Mouse (Mus musculus): ENCODE data around the gene Adgrv1.

Gene Adgrv1

DNA sequence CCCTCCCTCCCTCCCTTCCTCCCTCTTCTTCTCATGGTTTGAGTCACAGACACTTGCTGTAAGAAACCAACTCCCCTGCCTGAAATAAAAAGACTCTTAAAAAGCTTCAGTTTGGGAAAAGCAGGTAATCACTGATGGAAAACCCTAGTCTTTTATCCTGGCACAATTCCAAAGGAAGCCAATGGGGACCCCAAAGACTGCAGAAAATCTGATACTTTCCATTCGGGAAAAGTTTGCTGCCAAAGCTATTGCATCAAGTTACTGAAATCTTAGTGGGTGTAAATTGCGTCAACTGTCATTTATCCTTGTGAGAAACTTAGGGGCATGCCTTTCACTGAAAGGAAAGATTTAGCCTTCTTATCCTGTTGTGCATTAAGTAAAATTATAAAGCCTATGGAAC, 398.9 kb downstream of the Adgrv1 start:
- DNase-seq: no peak

DNA sequence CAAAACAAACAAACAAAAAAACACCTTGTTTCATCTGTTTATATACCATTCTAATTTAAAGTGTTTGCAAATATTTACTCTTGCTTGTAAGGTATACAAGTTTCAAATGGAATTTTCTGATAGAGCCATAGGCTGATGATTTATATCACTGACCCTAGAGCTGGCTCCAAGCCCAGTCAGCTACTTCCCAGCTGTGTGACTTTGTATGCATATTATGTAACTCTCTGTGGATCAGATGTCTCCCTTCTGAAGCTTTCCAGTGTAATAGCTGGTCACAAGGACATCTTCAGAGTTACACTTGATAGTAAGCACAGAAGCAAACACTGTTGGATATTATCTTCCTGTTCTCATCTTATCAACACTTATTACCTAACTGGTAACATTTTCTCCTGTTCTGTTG, 400.1 kb downstream of the Adgrv1 start:
- DNase-seq: no peak

DNA sequence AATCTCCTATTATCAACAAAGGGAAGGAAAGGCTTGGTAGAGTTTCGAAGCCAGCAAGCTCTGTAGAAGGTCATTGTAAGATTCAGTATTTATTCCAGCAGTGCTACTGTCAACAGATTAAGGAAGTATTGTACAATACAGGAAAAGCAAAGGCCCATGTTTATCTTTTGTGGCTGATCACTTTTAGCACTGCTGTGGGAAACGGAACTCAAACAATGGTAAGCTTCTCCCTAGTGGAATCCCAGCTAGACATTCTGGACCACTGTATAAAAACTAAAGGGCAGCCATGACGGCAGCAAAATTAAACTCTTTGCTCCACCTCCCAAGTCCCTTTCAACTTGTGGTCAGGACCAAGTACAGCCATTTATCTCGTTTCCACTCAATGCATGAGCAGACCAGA, 402.8 kb downstream of the Adgrv1 start:
- no peak for DNase-seq

DNA sequence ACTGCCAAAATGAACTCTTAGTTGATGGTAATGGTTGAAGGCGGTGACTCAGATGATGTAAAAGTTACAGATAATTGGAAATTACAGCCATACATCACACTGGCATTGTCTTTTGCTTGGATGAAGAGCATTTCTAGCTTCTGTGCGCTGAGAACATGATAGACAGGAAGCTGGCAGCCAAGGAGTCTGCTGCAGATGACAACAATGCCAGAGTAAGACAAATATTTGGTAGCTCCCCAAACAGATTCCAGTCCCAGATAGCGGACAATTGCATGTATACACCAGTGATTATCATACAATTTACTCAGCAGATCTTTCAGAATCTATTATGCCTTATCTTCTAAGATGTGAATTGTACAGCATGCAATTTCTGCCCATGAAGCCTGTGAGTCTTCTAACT, 409.2 kb downstream of the Adgrv1 start:
- DNase-seq: no peak

DNA sequence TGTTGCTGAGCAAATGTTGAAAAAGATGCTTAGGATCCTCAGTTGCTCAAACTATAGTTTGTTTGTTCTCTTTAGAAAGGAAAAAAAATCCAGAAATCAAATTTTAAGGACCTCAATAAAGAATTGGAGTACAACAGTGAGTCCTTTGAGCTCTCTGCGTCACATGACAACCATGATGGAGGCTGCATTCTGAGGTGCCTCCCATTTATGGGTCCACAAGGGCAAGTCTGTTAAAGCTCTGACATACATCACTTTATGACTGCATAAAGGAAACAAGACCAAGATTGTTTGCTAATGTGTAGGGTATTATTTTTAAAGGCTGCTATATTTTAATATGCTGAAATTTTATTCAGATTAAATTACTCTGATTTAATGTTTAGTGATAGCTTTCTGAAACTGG, 410.6 kb downstream of the Adgrv1 start:
- no peak for DNase-seq

DNA sequence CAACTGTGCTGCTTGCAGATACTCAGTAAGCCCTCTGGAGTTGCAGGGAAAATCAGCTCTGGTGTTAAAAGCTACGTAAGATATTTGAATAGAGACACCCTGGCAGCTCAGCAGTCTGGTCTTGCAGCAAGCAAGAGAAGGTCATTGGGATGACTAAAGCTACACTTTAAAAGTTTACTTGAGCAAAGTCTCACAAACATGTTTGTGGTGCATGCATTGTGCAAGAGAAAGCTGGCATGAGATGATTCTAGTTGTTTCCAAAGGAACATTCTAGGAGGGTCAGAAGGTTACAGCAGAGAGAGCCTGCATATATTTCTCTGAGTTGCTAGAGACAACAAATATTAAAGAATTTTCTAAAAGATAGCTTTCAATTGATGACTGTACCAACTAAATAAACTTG, 421.5 kb downstream of the Adgrv1 start:
- no peak for DNase-seq

DNA sequence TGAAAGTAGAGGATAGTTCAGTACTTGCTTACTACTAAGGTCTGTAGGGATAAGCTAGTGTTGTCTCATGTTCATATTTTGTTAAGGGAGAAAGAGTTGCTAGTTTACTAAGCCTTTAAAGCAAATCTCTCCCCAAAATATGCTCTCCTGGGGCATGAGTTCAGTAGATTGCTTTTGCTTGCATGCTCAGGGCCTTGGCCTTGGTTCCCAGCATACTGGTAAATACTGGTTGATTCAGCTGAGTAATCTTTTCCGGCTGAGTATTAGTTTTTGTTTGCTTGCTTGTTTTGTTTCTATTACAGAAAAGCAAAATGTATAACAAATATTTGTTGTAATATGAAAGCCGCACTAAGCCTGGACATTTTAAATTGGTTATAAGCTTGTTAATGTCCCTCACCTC, 422.4 kb downstream of the Adgrv1 start:
- DNase-seq: no peak

DNA sequence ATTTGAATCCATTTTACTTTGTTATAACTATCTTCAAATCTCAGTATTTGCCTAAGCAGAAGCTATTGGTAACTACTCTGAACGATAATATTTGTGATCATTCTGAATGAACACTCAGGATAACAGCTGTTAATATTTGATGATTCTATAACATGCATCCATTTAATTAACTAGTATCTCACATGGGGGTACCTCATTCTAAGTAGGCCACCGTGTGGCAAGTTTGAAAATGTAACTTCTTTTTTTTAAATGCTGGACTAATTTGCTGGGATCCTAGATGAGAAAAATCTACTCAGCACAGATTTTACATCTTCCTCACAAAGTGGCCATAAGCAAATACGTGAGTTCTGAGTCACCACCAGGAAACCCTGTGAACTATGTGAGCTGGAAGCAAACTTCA, 423.1 kb downstream of the Adgrv1 start:
- no peak for DNase-seq

DNA sequence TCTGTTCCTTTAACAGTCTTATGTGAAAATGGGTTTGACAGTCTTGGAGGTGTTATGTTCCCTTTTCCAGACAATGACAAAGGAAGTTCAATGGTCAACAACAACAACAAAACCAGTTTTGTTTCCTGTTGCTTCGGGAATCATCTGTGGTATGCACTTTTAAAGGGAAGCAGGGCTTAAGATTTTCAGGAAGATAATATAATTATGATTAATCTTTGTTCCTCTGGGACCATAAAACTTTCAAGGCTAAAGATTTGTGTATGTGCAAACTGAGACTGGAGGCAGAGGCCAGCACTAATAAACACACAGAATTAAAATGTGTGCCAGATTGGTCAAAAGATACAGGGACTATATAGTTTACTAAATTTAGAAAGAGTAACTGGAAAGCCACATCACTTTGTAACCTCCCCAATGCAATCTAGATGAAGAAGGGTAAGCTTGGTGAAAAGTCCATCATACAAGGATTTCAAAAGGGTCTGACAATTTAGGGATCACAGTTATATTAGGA, 424.8 kb downstream of the Adgrv1 start:
- DNase-seq: no peak

DNA sequence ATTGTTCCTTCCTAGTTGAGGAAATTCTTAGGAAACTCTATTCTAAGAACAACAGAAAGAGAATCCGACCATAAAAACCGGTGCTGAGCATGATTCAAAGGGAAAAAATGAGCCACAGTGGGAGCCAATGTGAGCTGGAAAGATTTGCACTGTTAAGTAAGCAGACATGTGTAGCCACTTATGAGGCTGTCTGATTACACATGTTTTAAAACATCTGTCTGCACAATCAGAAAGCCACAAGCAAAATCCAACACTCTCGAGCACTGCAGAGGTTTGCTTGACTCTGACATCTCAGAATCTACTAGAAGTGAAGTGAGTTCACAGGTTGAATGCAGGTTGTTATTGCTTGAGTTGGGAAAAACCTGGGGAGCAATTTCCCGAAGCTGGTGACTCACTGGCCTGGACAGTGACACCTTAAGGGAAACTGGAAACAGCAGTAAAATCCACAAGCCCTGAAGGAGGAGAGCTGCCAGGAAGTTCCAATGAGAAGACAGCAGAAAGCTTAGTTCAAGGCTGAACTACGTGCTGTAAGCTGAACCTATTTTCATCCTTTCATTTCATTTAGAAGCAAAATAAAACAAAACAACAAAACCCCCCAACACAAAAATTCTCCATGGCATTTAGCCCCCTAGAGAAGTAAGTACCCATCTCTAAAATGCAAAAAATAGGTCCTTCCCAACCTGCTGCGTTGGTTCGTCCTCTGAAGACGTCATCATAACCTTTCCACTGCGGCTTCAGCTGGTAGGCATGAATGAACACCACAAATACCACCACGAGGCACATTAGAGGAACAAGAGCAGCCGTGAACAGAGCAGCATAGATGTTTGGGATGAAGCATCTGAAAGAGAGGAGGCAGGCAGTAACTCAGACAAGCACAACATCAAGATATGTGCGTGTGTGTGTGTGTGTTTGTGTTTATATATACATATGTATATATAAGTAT, 450.7 kb downstream of the Adgrv1 start:
- no peak for DNase-seq

DNA sequence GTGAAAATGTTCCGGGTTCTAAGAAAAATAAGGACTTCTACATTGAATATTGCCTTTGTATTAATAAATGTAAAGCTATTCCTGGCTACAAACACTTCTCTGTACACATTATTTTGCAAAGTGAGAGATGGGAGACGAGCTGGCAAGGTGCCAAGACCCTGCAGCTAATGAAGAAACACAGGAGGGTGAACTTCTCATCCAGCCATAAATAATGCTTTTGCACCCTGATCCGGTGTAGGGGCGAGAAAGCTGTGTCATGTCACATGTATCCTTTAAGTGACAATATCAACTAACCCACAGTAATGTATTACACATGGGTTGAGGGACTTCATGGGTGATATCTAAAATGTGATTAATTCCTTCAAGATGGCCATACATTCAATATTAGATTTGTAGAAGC, 451.5 kb downstream of the Adgrv1 start:
- DNase-seq: peak in 1 of 2 experiments; percentile 8

DNA sequence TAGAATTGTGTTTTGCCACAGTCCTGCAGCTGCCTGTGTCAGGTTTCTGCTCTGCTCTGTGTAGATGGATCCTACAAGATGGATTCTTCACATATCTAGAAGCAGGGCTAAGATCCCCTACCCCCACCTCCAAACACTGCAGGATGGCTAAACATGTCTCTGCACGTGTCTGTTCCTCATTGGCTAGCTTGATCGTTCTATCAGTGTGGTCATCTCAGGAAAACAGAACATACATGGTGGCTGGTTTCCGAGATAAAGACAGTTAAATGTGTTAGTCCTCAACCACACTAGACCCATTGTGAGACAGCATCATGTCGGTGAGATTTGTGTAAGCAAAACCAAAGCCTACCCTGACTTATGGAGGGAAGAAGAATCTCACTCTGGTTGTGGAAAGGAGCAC, 456.1 kb downstream of the Adgrv1 start:
- DNase-seq: no peak

DNA sequence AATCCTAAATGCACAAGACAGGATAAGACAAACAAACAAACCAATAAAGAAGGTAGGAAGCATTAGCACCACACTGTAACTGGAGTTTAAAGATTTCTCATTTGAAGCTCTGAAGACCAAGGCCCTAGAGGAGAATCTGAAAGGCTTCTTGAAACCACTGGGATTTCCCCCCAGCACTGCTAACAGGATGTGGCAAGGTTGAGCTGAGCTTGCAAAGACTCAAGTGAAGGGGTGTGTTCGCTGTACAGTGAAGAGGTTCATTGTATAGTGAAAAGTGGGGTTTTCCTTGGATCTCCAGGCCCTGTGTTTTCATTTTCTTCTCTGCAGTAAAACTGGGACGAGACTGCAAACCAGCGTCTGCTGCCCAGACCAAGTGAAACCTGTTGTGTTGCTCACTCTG, 456.9 kb downstream of the Adgrv1 start:
- DNase-seq: no peak

DNA sequence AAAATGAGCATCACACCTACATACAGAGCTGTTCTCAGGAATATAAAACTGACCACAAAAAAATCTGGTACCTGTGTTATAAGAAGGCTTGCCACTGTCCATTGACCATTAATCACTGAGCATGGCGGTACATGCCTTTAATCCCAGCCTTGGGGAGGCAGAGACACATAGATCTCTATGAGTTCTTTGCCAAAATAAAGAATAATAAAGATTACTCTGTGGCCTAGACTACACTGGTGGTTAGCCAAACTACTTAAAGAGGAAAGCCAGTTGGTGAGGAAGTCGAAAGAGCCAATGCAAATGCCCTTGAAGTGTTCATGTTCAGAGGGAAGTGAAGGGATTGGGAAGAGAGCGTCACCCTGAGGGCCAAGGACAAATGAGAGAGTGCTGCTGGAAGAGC, 461.8 kb downstream of the Adgrv1 start:
- DNase-seq: no peak

DNA sequence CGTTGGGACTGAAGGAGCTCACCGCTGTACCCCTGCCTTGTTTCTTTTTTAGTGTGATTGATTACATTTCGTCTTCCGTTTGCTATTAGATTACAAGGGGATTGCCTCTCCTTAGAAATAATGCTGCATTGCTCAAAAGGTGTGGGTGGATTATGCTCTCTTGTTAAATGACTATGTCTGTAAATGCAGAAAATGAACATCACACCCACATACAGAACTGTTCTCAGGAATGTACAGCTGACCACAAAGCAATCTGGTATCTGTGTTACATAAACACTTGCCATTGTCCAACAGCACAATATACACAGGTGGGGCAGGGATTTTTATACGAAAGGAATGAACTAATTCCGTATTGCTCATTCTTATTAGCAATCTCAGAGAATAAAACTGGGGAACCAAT, 465.5 kb downstream of the Adgrv1 start:
- DNase-seq: no peak

DNA sequence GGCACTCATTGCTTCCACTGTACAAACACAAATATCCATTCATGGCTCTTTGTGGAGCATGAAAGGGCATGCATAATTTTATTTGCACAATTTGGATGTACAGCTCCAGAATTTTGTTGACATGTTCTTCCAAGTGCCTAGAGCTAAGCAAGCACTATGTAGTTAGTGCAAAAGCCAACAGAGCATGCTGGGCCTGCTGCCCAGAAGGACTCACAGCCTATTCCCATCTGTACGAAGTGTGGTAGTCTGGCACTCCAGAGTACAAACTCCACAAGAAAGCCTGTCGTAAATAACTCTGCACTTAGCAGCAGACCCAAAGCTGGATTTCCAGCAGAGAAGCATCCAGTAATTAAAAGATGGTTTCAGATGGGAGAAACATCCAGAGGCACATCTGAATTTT, 473.1 kb downstream of the Adgrv1 start:
- DNase-seq: no peak

DNA sequence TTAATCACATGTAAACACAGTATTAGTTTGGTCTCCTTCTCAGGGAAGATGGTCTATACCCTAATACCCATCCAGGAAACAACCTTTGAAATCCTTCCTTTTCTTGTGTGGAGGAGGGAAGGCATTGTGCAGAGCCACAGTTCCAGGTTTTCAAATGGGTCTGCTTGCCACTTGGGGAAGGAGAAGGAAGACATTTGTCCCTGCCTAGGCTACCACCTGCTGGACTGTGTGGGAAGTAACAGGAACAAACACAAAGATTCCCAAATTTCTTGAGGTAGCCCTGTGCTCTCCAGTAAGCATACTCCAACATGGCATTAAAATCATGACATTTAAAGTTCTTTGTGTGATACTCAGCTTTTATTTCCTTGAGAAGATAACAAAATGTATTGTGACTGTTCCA, 477.6 kb downstream of the Adgrv1 start:
- DNase-seq: peak; percentile 36 to 72

DNA sequence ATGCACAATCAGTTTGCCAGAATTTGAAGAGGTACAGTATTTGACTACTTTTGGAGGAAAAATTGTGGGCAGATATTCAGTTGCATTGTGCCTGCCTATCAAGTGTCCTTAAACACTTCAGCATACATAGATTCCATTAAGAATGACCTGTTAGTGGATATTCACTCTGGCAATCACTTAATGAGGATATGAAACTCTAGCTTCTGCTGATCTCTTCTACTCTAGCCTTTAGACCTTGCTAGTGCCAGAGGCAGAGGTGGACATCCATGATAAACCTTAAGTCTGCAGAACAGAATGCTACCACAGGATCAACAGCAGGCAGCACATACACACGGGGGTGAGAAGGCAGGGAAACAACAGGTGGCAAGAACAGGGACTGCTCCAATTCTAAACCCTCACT, 488.5 kb downstream of the Adgrv1 start:
- no peak for DNase-seq

DNA sequence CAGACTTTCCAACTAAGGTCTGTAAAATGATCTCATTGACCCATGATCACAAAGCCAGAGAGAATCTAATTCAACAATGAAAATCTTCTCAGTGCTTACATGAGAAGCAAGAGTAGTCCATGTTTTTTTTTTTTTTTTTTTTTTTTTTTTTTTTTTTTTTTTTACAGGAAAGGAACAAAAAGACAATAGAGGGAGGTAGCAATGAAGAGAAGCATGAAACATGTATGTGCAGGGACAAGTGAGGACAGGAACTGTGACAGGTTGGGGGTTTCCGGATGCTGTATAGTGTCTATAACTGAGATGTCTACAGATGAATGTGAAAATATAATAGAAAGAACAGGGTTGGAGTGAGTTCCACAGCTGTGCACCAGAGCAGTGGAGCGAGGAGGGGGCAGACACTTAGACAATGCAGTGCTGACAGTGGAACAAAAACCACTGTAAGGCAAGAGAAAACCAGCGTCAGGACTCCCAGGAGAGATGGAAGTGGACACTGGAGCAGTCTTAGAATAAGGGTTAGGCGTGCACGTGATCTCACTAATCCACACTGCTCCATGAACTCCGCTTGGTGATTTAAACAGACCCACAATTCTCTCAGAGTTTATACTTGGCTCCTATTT, 490.6 kb downstream of the Adgrv1 start:
- no peak for DNase-seq

DNA sequence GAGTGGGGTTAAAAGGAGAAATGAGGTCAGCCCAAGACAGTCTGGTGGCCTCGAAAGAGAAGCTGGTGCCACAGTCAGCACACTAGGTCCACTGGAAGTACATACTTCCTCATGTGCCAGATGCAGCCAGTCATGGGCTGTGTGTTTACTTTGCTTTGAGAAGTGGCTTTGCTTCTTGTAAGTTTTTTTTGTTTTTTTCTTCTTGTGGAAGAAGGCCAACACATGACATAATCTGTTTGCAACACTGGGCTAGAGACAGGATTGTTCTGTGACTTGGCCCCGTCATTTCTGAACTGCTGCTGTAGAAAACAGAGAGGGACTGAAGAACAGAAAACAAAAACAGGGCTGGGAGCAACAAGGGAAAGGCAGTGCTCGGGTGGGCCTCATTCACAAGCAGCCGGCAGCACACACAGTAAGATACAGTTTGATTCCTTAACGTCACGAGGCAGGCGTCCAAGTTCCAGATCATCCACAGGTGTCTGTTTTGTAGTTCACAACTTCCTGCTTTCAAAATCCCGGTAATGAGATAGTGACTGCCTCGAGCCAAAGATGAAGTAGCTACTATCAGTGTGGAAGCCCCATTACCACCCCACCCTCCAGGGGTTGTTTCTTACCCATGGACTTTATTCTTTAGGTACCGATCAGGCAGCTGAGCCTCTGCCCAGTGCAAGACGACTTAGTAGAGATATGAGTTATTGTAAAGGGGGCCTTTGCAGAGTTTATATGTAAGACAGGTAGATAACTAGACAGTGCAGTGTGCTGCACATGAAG, 496.1 kb downstream of the Adgrv1 start:
- no peak for DNase-seq

DNA sequence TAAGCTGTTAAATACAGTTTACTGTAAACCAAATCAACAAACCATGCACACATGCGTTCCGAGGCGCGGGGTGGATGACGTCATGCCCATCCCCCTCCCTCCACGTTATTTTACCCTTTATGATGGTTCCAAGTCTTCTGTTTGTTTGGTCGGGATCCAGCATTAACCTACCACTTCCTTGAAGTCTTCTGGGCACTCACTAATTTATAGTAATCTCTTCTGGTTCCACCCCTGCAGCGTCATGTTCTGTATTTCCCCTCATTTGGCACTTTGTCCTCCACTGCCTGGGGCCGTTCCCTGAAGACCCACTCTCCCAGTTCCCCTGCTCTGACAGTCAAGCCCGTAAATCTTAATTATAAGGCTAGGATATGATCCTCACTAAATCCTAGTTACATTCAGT, 497.0 kb downstream of the Adgrv1 start:
- no peak for DNase-seq

DNA sequence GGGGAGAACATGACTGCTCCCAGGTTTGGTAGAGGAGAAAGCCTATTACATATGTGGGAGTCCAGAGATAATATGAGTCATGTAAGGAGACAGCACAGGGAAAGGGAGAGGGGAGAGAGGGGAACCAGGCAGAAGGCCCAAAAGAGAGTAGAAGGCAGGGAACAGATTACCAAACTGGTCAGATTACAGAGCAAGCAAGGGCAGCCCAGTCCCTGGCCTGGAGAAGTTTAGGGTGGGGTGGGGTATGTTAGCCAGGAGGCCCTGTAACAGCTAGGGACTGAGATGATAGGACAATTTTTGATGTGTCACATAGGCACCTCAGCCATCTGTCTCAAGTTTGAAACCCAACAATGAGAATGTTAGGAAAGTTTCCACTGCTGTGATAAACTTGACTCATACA, 498.5 kb downstream of the Adgrv1 start:
- DNase-seq: no peak

DNA sequence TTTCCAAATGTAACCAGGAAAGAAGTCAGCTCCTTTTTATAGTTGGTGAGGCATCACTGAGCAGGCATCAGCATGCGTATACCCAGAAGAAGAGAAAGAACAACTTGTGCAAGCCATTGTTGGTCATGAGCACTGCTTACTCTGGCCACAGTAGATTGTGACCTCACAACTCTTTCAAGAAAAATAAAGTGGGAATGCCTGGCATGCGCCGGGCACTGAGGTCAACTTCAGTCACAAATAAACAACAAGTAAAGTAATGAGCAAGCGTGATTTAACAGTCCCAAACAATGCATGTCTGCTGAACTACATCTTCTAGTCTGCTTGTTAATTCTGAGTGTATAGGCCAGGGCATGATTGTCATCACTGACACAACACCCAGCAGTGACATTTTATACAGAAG, 499.6 kb downstream of the Adgrv1 start:
- no peak for DNase-seq

DNA sequence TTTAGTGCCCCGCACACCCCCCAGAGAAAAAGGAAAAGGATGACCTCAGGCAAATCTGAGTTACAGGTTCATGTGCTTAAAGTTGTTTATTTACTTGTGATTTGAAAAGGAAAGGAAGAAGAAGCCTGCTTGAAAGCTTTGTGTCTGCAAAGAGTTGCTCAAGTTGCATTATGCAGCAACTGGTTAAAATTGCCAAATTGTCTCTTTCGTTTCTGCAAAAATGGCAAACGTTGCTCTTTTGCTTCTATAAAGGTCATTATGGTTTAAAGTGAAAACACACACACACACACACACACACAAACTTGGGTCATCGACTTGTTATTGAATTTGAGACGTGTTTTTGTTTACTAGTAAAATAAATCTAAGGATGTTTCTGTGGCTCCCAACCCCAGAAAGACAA, 500.3 kb downstream of the Adgrv1 start:
- DNase-seq: no peak

Data from cerebellum, postnatal 25 days (tissue).